Mouse (Mus musculus) kidney, embryonic 14.5 days (tissue): ENCODE results near the gene Rxfp1. TPM values are rescaled to one million over a fixed set of nuclear protein-coding genes. Genes with fewer than 3 reads are reported as not detected.
A peak's percentile ranks its signal among the peaks of the same experiment; 100 is the strongest.

ENCODE experiments used
- ATAC-seq: fragments of 200-750 bp; cut with Nextera tagmentation; 2 replicates; pipeline ENCODE4 v1.8.0; 2017; ENCODE audit warnings: moderate number of reproducible peaks, mild to moderate bottlenecking, moderate TSS enrichment, moderate library complexity; ENCODE audit not compliant: low FRiP score, low TSS enrichment
- H3K27ac ChIP-seq: fragments of 300-500 bp; sonication (generic); 2 replicates; pipeline ENCODE4 v1.5.1; 2014; ENCODE audit warnings: low read depth, mild to moderate bottlenecking, low read length, moderate library complexity, mixed read lengths
- H3K27me3 ChIP-seq: fragments of 300-500 bp; sonication (generic); 2 replicates; pipeline ENCODE4 v1.6.1; 2014; ENCODE audit warnings: mild to moderate bottlenecking, low read length; ENCODE audit not compliant: control insufficient read depth, insufficient read depth
- H3K36me3 ChIP-seq: fragments of 300-500 bp; sonication (generic); 2 replicates; pipeline ENCODE4 v1.6.1; 2014; ENCODE audit warnings: low read length, mixed read lengths; ENCODE audit not compliant: control insufficient read depth, insufficient read depth
- H3K4me1 ChIP-seq: fragments of 300-500 bp; sonication (generic); 2 replicates; pipeline ENCODE4 v1.6.1; 2014; ENCODE audit warnings: low read length, mixed read lengths; ENCODE audit not compliant: control insufficient read depth, insufficient read depth
- H3K4me2 ChIP-seq: fragments of 300-500 bp; sonication (generic); replicated peaks from 2 replicates; pipeline ENCODE4 v1.6.1; 2014; ENCODE audit warnings: low read depth, mild to moderate bottlenecking, low read length
- H3K4me3 ChIP-seq: fragments of 300-500 bp; sonication (generic); 2 replicates; pipeline ENCODE4 v1.5.1; 2014; ENCODE audit warnings: mild to moderate bottlenecking, low read length
- H3K9ac ChIP-seq: fragments of 300-500 bp; sonication (generic); 2 replicates; pipeline ENCODE4 v1.6.1; 2014; ENCODE audit warnings: low read depth, mild to moderate bottlenecking, low read length, moderate library complexity
- H3K9me3 ChIP-seq: fragments of 300-500 bp; sonication (generic); 2 replicates; pipeline ENCODE4 v1.6.1; 2016; ENCODE audit warnings: low read length; ENCODE audit not compliant: control insufficient read depth
- WGBS: fragments of 180-500 bp; shearing (Covaris S2); extraction: QIAGEN DNeasy Blood & Tissue Kit; methylation state at CpG from one replicate; pipeline ENCODE4 v1.1.7; 2014; 5-methylcytosine and 5-hydroxymethylcytosine counted together
- polyA plus RNA-seq: library from polyadenylated mRNA; unstranded; fragments of >200 nt; fragmentation: Nextera tagmentation; extraction: Ambion mirVana; gene quantifications from 2 replicates; pipeline ENCODE4 v1.2.1, GENCODE M21; 2014

Gene Rxfp1
- polyA plus RNA-seq, 1 experiment from 2014 or later, result not detected

DNA sequence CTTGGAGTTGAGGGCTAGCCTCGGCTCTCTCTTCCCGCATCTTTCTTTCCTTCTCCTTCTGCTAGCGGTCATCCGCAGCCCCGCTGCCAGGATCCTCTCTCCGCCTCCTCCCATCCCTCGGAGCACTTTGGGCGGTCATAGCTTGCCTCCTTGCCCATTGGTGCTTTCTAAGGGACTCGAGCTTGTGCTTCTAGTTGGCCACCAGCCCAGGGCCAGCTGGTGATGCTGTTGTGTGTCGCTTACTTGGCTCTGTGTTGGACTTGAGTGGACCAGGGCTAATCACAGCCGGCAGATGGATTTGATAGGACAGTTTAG lies 108.3 kb downstream of the Rxfp1 start, which contains the start of gene Etfdh:
Gene Etfdh, minus strand, starts transcription at position 85 of the 315 bp plus-strand sequence.
- Histone ChIP-seq H3K9ac (peak within 1 kb of the TSS; percentile 80), H3K4me2 (peak within 1 kb of the TSS; percentile 82), H3K4me1 (no peaks in the 10 kb centered on the region), H3K4me3 (peak within 1 kb of the TSS; percentile 83), H3K9me3 (no peaks in the 10 kb centered on the region), H3K27me3 (no peaks in the 10 kb centered on the region), H3K36me3 (peaks cover 22% of the 10 kb centered on the region), H3K27ac (peak within 1 kb of the TSS; percentile 86)
- ATAC-seq, result peak; percentile 53
- 2% methylated on average over 11 of the region's 11 CpGs for WGBS

DNA sequence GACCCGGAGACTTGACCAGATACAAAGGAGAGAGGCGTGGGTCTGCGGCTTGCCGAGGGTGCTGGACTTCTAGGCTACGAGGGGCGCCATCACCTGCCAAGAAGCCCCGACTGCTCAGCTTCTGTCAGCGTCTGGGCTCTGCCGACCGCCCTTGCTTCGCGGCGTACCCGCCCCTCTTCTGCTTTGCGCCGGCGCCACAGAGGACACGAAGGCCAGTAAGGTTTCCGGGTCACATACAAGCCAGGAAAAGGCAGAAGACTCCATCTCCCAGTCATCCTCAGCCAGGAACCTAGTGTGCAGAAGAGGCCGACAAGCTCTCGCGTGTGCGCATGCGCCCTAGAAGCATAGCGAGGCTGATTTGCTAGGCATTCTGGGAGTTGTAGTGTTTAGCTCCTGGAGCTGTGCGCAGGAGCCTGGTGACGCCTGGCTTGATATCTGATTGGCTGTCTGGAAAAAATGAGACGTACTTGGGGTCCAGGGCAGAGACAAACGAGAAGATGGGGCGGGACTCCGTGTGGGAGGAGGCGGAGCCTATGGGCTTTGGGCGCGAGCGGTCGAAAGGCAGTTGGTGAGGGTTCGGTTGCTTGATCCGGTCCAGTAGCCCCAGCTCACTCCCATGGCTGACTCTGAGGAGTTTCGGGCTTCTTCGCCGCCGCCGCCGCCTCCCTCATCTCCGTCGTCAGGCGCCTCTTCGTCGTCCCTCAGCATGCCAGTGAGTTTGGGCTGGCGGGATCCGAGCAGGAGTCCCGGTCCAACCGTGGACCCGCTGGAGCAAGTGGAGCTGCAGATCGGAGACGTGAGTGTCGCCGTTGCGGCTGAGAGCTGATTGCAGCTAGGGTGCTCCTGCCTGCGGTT lies 108.9 kb downstream of the Rxfp1 start, which contains the start of gene 4930579G24Rik:
Gene 4930579G24Rik, plus strand, starts transcription at position 519 of the 855 bp plus-strand sequence.
- Histone ChIP-seq H3K27me3 (no peaks in the 10 kb centered on the region), H3K4me3 (peak within 1 kb of the TSS; percentile 83), H3K4me1 (no peaks in the 10 kb centered on the region), H3K4me2 (peak within 1 kb of the TSS; percentile 82), H3K9ac (peak within 1 kb of the TSS; percentile 80), H3K36me3 (peaks cover 21% of the 10 kb centered on the region), H3K9me3 (no peaks in the 10 kb centered on the region), H3K27ac (peak within 1 kb of the TSS; percentile 86)
- ATAC-seq, result peak; percentile 99
- under 1% methylated on average over 60 of the region's 60 CpGs for WGBS

- WGBS, result 2% methylated on average over 9 of the region's 9 CpGs
- H3K9me3 ChIP-seq, result no peaks in the 10 kb centered on the region
- H3K4me3 ChIP-seq, result peak overlapping the region; percentile 83
- ATAC-seq, result no peak; the same call in 1 of the 2 replicates
- peak overlapping the region; percentile 82 for H3K4me2 ChIP-seq
- H3K9ac ChIP-seq, result peak overlapping the region; percentile 65
- H3K4me1 ChIP-seq, result no peaks in the 10 kb centered on the region
- no peaks in the 10 kb centered on the region for H3K27me3 ChIP-seq
- H3K36me3 ChIP-seq, result peaks cover 17% of the 10 kb centered on the region
- peak overlapping the region; percentile 47; the same call in 1 of the 2 replicates for H3K27ac ChIP-seq
Observed at GRCm38 (mm10) chr3:79628182-79628560, 109.5 kb downstream of the Rxfp1 start.

DNA sequence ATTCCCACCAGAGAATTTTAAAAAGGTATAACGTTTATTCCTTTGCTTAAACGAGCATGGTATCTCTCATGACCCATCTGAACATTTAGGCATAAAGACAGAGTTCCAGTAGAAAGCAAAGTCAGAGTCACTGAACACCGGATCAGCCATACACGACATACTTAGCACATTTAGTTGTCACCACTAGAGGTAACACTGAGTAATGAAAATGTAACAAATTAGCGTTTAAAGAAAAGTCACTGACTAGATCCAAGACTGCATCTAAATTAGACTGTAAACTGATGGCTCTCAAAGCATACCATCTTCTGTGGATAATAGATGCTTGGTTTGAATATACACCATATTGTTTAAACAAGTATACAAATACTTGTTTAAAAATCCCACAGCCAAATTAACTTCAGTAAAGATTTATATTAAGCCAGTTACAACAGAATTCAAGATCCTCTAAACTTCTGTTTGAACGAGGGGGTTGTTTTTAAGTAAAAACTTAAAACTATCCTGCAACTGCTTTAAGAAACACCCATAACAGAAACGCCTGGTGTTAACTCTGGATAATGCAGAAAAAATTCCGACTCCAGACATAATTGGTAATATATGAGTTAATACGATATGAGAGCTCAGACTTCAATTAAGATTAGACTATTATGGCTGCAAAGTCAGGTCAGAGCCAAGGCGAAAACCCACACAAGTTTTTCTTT lies 110.0 kb downstream of the Rxfp1 start:
- 29% methylated on average over 10 of the region's 10 CpGs for WGBS
- Histone ChIP-seq H3K9me3 (no peaks in the 10 kb centered on the region), H3K9ac (peak overlapping the region; percentile 65; the same call in 1 of the 2 replicates), H3K27me3 (no peaks in the 10 kb centered on the region), H3K4me1 (no peaks in the 10 kb centered on the region), H3K36me3 (peaks cover 16% of the 10 kb centered on the region), H3K27ac (no peak overlapping the region), H3K4me3 (peak overlapping the region; percentile 83), H3K4me2 (peak overlapping the region; percentile 82)
- no peak for ATAC-seq

DNA sequence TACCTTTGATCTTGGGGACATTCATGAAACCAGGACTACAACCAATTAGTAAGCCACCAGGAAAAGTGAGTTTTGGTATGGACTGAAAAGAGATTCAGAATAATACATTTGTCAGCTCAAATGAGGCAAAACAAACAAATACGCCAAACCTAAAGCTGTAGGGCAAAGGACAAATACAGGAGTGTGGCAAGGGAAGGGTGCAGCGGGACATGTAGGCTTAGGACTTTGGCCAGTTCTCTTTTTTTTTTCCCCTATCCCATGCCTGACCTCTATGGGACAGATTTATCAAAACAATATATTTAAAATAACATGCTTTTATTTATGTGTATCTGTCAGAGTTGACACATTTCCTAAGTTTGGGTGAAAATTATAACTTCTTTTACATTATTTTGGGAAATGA lies 127.8 kb downstream of the Rxfp1 start:
- H3K9ac ChIP-seq, result no peak overlapping the region
- no peaks in the 10 kb centered on the region for H3K27me3 ChIP-seq
- peaks cover 3% of the 10 kb centered on the region; the same call in 1 of the 2 replicates for H3K9me3 ChIP-seq
- H3K4me2 ChIP-seq, result no peak overlapping the region
- ATAC-seq, result no peak
- H3K4me1 ChIP-seq, result no peaks in the 10 kb centered on the region
- 91% methylated on average over 2 of the region's 2 CpGs for WGBS
- H3K27ac ChIP-seq, result no peak overlapping the region
- H3K36me3 ChIP-seq, result peaks cover 43% of the 10 kb centered on the region
- H3K4me3 ChIP-seq, result no peak overlapping the region

DNA sequence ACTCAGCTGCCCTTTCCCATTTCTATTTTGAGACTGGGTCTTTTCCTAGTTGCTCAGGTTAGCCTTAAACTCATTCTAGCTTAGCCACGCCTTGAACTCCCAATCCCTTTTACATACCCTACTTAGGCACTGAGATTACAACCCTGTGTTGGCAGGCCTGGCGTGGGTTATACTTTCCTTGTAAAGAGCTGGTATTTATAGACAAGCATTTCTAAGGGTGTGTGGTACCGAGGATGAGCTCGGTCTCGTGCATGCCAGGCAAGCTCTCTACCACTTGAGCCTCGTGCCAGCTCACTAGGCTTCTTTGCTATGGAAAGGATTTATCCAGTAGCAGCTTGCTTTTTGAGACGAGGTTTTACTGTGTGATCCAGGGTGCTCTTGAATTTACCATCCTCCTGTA lies 142.2 kb downstream of the Rxfp1 start:
- 94% methylated on average over 7 of the region's 7 CpGs for WGBS
- no peak for ATAC-seq

GRCm38 (mm10) chr3:79591793-79592471 lies 145.7 kb downstream of the Rxfp1 start:
- no peak for ATAC-seq
- Histone ChIP-seq H3K27ac (peak overlapping the region; percentile 85; the same call in 1 of the 2 replicates), H3K4me2 (peak overlapping the region; percentile 75), H3K9ac (peak overlapping the region; percentile 93), H3K27me3 (no peaks in the 10 kb centered on the region), H3K4me3 (peak overlapping the region; percentile 61), H3K9me3 (no peaks in the 10 kb centered on the region), H3K36me3 (peaks cover 36% of the 10 kb centered on the region), H3K4me1 (0 out of 2 replicates have a peak, but pooled peaks cover 5% of the 10 kb centered on the region)
- WGBS, result 5% methylated on average over 15 of the region's 15 CpGs

More for the DNA sequence above, 142.2 kb downstream of the Rxfp1 start:
- Histone ChIP-seq H3K27me3 (no peaks in the 10 kb centered on the region), H3K9ac (no peak overlapping the region), H3K9me3 (no peaks in the 10 kb centered on the region), H3K4me3 (no peak overlapping the region), H3K36me3 (peaks cover 64% of the 10 kb centered on the region), H3K27ac (no peak overlapping the region), H3K4me2 (no peak overlapping the region), H3K4me1 (0 out of 2 replicates have a peak, but pooled peaks cover 5% of the 10 kb centered on the region)
